Mouse (Mus musculus) testis, adult 2 months (tissue): ENCODE data around the gene Gjc1. TPM values are rescaled to one million over a fixed set of nuclear protein-coding genes. Genes with fewer than 3 reads are reported as not detected.

Experiments used
- H3K27ac ChIP-seq: fragments of 200-500 bp; 2 replicates; pipeline ENCODE4 v1.5.1; 2012; ENCODE audit warnings: low read depth, low read length; ENCODE audit not compliant: control insufficient read depth, insufficient read depth
- H3K27me3 ChIP-seq: fragments of 200-500 bp; 2 replicates; pipeline ENCODE4 v1.6.1; 2012; ENCODE audit warnings: mild to moderate bottlenecking, low read length, moderate library complexity; ENCODE audit not compliant: control insufficient read depth, insufficient read depth
- H3K36me3 ChIP-seq: fragments of 200-500 bp; 2 replicates; pipeline ENCODE4 v1.6.1; 2012; ENCODE audit warnings: mild to moderate bottlenecking, low read length; ENCODE audit not compliant: control insufficient read depth, insufficient read depth
- H3K4me1 ChIP-seq: fragments of 200-500 bp; 2 replicates; pipeline ENCODE4 v1.6.1; 2012; ENCODE audit warnings: low read length; ENCODE audit not compliant: control insufficient read depth, insufficient read depth
- H3K4me3 ChIP-seq: fragments of 200-500 bp; 2 replicates; pipeline ENCODE4 v1.5.1; 2012; ENCODE audit warnings: low read depth, mild to moderate bottlenecking, low read length, moderate library complexity, mixed read lengths; ENCODE audit not compliant: control insufficient read depth
- CTCF ChIP-seq: fragments of 200-500 bp; IDR thresholded peaks from 2 replicates; pipeline ENCODE4 v1.5.1; 2012; ENCODE audit warnings: low read depth, mild to moderate bottlenecking, inconsistent platforms, low read length, moderate library complexity; ENCODE audit not compliant: control insufficient read depth, insufficient read depth, insufficient replicate concordance
- POLR2A ChIP-seq: fragments of 200-500 bp; IDR thresholded peaks from 2 replicates; pipeline ENCODE4 v1.6.1; 2012; ENCODE audit warnings: low read depth, mild to moderate bottlenecking, inconsistent platforms, low read length, moderate library complexity; ENCODE audit not compliant: control insufficient read depth
- polyA plus RNA-seq: library from polyadenylated mRNA; depleted of rRNA; stranded (reverse); fragments of >200 nt; gene quantifications from 2 replicates; pipeline ENCODE4 v1.2.3, GENCODE M21; 2012; rRNA removed

Gjc1 gene
- polyA plus RNA-seq, 1 experiment, result 9.9 TPM

DNA sequence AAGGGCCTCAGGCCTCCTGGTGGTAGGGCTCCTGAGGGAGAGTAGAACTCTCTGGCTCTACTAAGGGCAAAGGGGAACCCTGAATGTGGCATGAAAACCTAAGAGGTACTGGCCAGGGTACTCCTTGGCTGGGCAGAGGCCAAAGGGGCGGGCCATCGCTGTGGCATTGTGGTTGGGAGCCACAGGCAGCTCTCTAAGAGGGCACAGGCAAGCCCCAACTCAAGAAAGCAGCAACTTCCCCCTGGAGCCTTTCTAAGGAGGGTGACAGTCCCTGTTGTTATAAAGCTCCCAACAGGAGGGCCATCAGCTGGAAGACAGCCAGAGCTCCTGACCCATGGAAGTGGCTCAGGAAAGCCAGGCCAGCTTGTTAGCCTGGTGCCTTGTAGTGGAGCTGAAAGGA, 60.5 kb downstream of the Gjc1 start:
- peaks cover 12% of the 10 kb centered on the region for H3K4me1 ChIP-seq
- no peaks in the 10 kb centered on the region for H3K36me3 ChIP-seq
- TF ChIP-seq CTCF (no peak), POLR2A (no peak)
- no peak overlapping the region for H3K27ac ChIP-seq
- H3K4me3 ChIP-seq, result no peak overlapping the region
- H3K27me3 ChIP-seq, result no peaks in the 10 kb centered on the region

GRCm38 (mm10) chr11:102755391-102755790, 64.1 kb downstream of the Gjc1 start:
- no peak overlapping the region for H3K27ac ChIP-seq
- TF ChIP-seq POLR2A, result no peak
- TF ChIP-seq CTCF, result no peak
- no peaks in the 10 kb centered on the region for H3K36me3 ChIP-seq
- H3K27me3 ChIP-seq, result no peaks in the 10 kb centered on the region
- H3K4me1 ChIP-seq, result peaks cover 15% of the 10 kb centered on the region
- H3K4me3 ChIP-seq, result no peak overlapping the region

DNA sequence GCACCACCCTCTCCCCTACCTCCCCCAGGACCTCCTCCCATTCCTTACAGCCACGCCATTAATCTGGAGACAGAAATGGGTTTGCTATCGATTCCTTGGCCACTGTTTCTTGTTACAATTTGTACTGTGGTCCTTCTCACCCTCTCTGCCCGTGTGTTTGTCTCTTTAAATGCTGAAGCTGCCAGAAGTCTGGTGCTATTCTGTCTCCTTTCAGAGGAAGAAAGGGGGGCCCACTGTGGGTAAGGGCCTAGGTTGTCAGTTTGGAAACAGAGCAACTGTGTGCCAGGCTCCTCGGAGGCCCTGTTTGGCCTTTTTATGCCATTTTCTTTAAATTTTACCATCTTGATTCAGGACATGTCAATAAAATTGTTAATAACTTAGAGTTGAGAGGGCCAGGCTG, 65.1 kb downstream of the Gjc1 start:
- TF ChIP-seq CTCF (no peak), POLR2A (no peak)
- Histone ChIP-seq H3K27ac (no peak overlapping the region), H3K4me1 (peaks cover 15% of the 10 kb centered on the region), H3K27me3 (no peaks in the 10 kb centered on the region), H3K36me3 (no peaks in the 10 kb centered on the region), H3K4me3 (no peak overlapping the region)

GRCm38 (mm10) chr11:102753591-102754324, 65.7 kb downstream of the Gjc1 start:
- no peak overlapping the region for H3K27ac ChIP-seq
- no peak overlapping the region for H3K4me3 ChIP-seq

DNA sequence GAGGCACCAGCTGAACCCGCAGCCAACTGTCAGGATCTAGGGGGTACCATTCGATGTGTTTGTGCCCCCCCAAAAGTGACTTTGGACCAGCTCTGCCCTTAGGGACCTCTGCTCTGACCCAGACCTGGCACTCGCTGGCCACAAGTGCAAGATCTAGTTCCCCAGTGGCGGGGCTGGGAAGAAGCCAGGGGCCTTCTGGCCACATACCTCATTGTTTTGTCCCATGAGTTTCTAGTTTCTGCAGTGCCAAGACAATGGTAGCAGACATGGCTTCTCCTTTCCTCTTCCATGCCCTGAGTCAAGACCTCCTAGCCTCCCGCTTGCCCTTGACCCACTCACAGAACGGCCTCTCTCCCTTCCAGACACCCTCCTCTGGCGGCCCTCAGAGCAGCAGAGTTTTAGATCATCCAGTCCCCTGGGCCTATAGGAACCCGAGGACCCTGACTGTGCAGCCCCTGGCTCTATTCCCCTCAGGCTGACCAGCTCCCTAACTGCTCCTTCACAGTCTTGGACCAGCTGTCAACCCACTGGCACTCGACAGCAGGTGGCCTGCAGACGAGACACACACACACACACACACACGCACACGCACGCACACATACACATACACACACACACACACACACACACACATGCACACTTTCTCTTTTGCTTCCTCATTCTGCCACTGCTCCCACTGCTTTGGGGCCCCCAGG, 66.5 kb downstream of the Gjc1 start:
- Histone ChIP-seq H3K36me3 (no peaks in the 10 kb centered on the region), H3K27ac (no peak overlapping the region), H3K4me3 (no peak overlapping the region), H3K4me1 (peaks cover 15% of the 10 kb centered on the region), H3K27me3 (no peaks in the 10 kb centered on the region)
- TF ChIP-seq POLR2A, result no peak

More at GRCm38 (mm10) chr11:102753591-102754324, 65.7 kb downstream of the Gjc1 start:
- TF ChIP-seq POLR2A (no peak), CTCF (no peak)
- Histone ChIP-seq H3K4me1 (peaks cover 15% of the 10 kb centered on the region), H3K36me3 (no peaks in the 10 kb centered on the region), H3K27me3 (no peaks in the 10 kb centered on the region)

DNA sequence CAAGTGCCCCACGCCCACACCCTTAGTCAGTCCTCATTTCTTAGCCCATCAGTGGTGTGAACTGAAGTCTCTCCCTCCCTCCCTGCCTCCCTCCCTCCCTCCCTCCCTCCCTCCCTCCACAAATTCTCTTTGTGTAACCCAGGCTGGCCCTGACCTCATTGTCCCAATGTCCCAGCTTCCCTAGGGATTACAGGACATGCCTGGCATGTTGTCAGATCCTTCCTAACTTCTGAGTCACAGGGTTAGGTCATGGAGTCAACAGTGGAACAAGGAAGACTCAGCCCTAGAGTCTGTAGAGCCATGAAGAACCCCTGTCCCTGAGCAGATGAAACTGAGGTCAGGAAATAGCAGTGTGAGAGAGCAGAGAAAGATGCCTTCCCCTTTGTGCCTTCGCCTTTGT, 69.8 kb downstream of the Gjc1 start:
- Histone ChIP-seq H3K4me1 (peaks cover 15% of the 10 kb centered on the region), H3K27me3 (no peaks in the 10 kb centered on the region), H3K4me3 (no peak overlapping the region), H3K27ac (no peak overlapping the region), H3K36me3 (no peaks in the 10 kb centered on the region)
- TF ChIP-seq POLR2A, result no peak
- no peak for TF ChIP-seq CTCF

Other genes with a start within 250 kb of the Gjc1 start
- 0.40 and 0.51 TPM in 2 replicates for gene Gm11627, start 240.2 kb downstream of the Gjc1 start, polyA plus RNA-seq
- gene Fzd2, start 215.3 kb downstream of the Gjc1 start, polyA plus RNA-seq, result 1.1 and 2.0 TPM in 2 replicates
- 36.1 and 38.8 TPM in 2 replicates for gene Meioc, start 156.0 kb downstream of the Gjc1 start, polyA plus RNA-seq
- 6.7 and 7.4 TPM in 2 replicates for gene Ccdc43, start 121.9 kb downstream of the Gjc1 start, polyA plus RNA-seq
- 12.9 and 14.8 TPM in 2 replicates for gene Adam11, start 58.3 kb downstream of the Gjc1 start, polyA plus RNA-seq
- gene Higd1b, start 16.1 kb upstream of the Gjc1 start, polyA plus RNA-seq, result 1.0 and 1.3 TPM in 2 replicates
- 72.5 and 83.8 TPM in 2 replicates for gene Eftud2, start 61.3 kb upstream of the Gjc1 start, polyA plus RNA-seq
- gene Ccdc103, start 61.5 kb upstream of the Gjc1 start, polyA plus RNA-seq, result 19.8 and 22.9 TPM in 2 replicates
- 18.7 and 19.2 TPM in 2 replicates for gene Fam187a, start 65.5 kb upstream of the Gjc1 start, polyA plus RNA-seq
- 0.32 and 0.62 TPM in 2 replicates for gene Gfap, start 81.2 kb upstream of the Gjc1 start, polyA plus RNA-seq
- gene Kif18b, start 105.4 kb upstream of the Gjc1 start, polyA plus RNA-seq, result 25.9 and 26.7 TPM in 2 replicates
- gene C1ql1, start 127.0 kb upstream of the Gjc1 start, polyA plus RNA-seq, result 0.77 and 0.80 TPM in 2 replicates
- gene Nmt1, start 208.5 kb upstream of the Gjc1 start, polyA plus RNA-seq, result 97.3 and 100 TPM in 2 replicates
- 24.0 and 26.8 TPM in 2 replicates for gene Dcakd, start 208.6 kb upstream of the Gjc1 start, polyA plus RNA-seq